Mouse (Mus musculus): ENCODE data around the gene Slc4a2. TPM values are rescaled to one million over a fixed set of nuclear protein-coding genes. Genes with fewer than 3 reads are reported as not detected.

Gene Slc4a2
- polyA plus RNA-seq, 1 experiment = 66.2 TPM

DNA sequence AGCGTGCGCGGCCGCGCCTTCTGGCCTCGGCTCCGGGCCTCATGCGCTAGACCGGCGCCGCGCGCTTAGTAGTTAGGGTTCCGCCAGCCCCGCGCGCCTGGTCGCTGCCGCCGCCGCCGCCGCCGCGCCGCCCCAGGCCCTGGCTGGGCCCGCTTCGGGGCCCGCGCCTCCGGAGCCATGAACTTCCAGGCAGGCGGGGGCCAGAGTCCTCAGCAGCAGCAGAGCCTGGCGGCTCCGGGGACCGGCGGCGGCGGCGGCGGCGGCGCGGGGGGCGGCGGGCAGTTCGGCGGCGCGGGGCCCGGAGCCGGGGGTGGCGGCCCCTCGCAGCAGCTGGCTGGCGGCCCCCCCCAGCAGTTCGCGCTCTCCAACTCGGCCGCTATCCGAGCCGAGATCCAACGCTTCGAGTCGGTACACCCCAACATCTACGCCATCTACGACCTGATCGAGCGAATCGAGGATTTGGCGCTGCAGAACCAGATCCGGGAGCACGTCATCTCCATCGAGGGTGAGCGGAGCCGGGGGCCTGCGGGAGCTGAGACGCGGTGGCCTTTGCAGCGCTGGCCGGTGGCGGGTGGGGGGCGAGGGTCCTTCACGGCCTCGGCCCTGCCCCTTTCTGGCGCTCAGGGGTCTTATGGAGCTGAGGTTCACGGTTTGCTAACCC lies 28.5 kb downstream of the Slc4a2 start, which contains the start of gene Agap3:
Gene Agap3, plus strand, starts transcription at position 148 of the 661 bp plus-strand sequence.
- 2% methylated on average over 85 of the region's 85 CpGs for WGBS
- DNase-seq (ENCODE audit: low read depth, low spot score) = no peak

GRCm38 (mm10) chr5:24452691-24453233 lies 29.1 kb downstream of the Slc4a2 start:
- no peak for DNase-seq (ENCODE audit: low read depth, low spot score)
- WGBS = 1% methylated on average over 29 of the region's 29 CpGs

- WGBS = 28% methylated on average over 5 of the region's 5 CpGs
Observed at GRCm38 (mm10) chr5:24453283-24453984, 29.8 kb downstream of the Slc4a2 start.

GRCm38 (mm10) chr5:24453985-24454303 lies 30.3 kb downstream of the Slc4a2 start:
- 21% methylated on average over 2 of the region's 2 CpGs for WGBS
- no peak for DNase-seq (ENCODE audit: low read depth, low spot score)

More at GRCm38 (mm10) chr5:24453283-24453984, 29.8 kb downstream of the Slc4a2 start:
- DNase-seq (ENCODE audit: low read depth, low spot score) = no peak

DNA sequence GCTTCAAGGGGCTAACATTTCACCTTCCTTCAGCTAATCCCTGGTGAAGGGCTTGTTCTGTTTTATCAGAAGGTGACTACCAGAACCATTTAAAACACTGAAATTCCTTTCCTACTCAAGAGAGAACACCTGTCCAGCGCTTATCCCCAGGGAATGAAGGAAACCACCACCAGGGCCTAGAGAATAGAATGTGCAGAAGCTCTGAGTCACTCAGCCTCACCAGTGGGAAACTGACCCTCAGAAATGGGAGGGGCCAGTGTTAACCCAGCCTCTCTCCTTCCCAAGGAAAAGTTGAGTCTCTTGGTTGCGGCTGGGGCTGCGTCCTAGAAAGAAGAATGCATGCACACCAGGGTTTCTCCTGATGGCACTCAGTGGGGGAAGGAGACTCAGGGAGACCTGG lies 31.4 kb downstream of the Slc4a2 start:
- DNase-seq (ENCODE audit: low read depth, low spot score) = no peak
- WGBS = 84% methylated on average over 3 of the region's 3 CpGs

GRCm38 (mm10) chr5:24455613-24456012 lies 32.0 kb downstream of the Slc4a2 start:
- WGBS = 80% methylated on average over 7 of the region's 7 CpGs
- no peak for DNase-seq (ENCODE audit: low read depth, low spot score)

GRCm38 (mm10) chr5:24466762-24467161 lies 43.1 kb downstream of the Slc4a2 start:
- 79% methylated on average over 12 of the region's 12 CpGs for WGBS
- no peak for DNase-seq (ENCODE audit: low read depth, low spot score)

- DNase-seq (ENCODE audit: low read depth, low spot score) = peak; percentile 81
- WGBS = 11% methylated on average over 5 of the region's 5 CpGs
Observed at GRCm38 (mm10) chr5:24470600-24470999, 47.0 kb downstream of the Slc4a2 start.

- DNase-seq (ENCODE audit: low read depth, low spot score) = no peak
- 52% methylated on average over 7 of the region's 7 CpGs for WGBS
Observed at GRCm38 (mm10) chr5:24472884-24473619, 49.4 kb downstream of the Slc4a2 start.

DNA sequence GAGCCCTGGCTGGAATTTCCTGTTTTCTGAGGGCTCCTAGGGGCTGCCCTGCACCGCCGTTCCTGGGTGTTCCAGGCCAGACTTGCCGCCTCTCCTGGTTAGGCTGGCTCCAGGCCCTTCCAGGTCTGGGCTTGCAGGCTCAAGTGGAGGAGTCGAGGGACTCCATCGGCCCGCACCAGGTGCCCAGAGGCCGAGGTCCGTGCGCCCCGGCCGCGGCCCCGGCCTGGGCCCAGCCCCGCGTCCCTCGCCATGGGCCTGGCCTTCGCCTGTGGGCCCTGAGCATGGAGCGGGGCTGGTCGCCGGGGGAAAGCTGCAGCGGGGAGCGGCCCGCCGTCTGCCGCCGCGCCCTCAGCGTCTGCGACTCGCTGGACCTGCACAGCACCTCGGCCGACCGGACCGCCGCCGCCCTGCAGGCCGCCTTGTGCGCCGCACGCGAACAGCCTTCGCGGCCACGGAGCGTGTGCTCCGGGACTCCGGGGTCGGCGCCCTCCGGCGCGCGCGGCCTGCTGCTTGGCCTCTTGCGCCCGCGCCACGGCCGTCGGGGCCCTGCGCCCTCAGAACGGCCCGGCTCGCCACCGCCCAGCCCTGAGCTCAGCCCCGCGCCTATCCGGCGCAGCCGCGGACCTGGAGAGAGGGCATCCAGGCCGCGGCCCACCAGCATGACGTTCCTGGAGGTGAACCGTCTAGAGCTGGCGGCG lies 50.5 kb downstream of the Slc4a2 start:
- no peak for DNase-seq (ENCODE audit: low read depth, low spot score)
- 20% methylated on average over 77 of the region's 77 CpGs for WGBS

DNA sequence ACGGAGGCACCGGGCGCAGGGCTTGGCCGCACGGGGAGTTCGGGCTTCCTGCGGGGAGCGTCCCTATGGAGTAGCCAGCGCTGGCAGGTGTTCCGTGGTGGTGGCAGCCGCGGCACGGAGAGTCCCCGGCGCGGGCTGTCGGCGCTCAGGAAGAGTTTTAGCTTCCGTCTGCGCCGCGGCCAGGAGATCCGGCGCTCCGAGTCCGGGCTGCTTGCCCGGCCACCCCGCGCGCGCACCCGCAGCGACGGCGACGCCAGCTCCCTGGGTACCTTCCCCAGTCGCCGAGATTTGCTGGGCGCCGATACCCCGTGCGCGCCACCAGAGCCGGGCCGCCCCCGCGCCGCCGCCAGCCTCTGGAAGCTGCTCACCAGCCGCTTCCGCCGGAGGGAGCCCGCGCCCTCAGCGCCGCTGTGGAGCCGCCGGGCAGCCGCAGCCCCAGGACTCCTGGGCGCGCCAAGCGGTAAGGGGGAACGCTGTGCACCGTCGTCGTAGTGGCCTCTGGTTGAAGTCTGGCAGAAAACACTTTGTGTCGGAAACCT lies 51.2 kb downstream of the Slc4a2 start:
- DNase-seq (ENCODE audit: low read depth, low spot score) = no peak
- WGBS = 17% methylated on average over 67 of the region's 67 CpGs

DNA sequence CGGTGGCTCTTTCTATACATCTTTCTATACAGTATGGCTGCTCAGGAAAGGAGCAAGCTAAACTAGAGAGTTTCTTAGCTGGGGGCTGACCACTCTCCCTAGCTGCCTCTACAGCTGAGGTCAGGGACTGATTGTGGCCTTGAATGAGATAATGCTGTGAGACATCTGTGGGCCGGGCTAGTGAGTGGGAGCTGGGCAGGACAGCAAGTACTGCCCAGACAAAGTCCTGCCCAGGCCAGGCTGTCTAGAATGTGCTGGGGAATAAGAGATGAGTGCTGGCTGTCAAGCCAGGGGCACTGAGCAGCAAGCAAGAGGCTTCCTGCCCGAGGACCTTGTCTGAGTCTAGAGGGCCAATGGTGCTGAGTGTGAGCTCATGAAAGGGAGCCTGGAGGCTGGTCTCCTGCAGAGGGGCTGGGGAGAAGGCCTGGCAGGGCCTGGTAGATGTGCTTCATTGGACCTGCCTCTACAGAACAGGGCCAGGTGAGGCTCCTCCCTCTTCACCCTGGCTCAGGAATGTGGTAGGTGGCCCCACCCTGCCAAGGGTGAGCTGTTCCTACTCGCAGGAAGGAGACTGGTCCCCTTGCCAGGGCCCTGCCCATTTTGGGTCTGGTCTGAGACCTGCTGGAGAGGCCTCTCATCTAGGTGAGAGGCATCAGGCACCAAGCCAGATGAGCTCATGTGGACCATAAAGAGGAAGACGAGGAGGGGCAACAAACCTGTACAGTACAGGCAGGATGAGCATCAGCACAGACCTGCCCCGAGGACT lies 52.0 kb downstream of the Slc4a2 start:
- peak; percentile 59 for DNase-seq (ENCODE audit: low read depth, low spot score)
- 30% methylated on average over 6 of the region's 6 CpGs for WGBS

DNA sequence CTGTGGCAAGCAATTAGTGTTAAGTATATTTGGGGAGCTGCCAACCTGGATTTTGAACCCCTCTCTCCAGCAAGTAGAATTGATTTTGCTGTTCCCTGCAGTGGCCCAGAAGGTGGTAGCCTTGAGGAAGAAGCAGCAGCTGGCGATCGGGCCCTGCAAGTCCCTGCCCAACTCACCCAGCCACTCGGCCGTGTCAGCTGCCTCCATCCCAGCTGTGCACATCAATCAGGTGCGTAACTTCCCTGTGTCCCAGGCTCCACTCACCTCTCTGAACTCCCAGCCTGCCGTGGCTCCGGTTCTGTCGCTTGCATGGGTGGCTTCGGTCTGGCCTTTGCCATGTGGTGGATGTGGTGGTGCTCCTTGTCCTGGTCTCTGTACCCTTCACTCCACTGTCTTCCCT lies 54.3 kb downstream of the Slc4a2 start:
- DNase-seq (ENCODE audit: low read depth, low spot score) = no peak
- WGBS = 89% methylated on average over 9 of the region's 9 CpGs

GRCm38 (mm10) chr5:24481647-24482046 lies 58.0 kb downstream of the Slc4a2 start:
- DNase-seq (ENCODE audit: low read depth, low spot score) = no peak

DNA sequence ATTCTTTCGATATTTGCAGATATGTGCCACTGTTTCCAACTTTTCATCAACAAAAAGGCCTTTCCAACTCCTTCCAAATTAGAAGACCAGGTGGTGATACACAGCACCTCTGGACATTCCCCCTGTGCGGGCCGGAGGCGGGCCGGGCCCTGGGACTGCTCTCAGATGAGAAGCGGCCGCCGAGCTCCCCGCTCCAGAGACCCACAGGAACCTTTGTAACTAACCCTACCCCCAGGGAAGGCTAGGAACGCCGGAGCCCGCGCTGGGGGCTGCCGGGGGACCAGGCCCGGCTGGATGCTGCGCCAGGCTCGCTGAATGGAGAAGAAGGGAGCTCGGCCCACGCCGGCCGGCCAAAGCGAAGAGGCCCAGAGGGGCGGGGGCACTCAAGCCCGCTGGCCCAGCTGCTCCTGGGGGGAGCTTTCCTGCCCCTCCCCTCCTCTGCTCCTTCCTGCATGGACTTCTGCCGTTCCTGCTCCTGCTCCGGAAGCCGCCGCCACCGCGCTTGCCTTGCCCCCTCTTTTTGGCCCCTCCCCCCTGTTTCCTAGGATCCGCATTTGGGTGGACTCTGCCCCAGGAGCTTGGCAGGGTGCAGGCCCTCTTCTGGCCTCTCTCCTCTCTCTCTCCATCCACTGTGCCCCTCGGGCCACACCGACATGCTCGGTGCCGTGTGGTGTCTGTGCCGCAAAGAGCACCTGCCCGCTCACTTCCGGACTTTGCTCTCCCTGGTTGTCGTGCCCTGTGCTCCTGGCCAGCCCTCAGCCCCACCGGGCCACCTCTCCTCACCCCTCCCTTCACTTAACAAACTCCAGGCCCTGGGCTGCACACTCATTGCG lies 58.8 kb downstream of the Slc4a2 start:
- DNase-seq (ENCODE audit: low read depth, low spot score) = no peak

More at GRCm38 (mm10) chr5:24481647-24482046, 58.0 kb downstream of the Slc4a2 start:
- 18% methylated on average over 4 of the region's 4 CpGs for WGBS

DNA sequence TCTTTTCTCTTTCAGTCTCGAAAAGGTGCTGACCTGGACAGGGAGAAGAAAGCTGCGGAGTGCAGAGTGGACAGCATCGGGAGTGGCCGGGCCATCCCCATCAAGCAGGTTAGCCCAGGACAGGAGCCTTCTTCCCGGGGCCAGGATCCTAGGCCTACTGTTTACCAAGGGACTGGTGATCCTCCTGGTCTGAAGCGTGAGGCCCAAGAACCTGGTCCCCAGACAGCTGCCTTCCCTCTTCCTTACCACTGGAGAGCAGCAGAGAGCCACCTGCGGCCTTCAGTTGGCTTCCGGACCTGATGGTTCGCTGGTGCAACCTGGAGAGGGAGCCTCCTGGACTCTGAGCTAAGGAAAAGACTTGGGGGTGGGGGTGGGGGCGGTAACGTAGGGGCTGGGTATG lies 59.7 kb downstream of the Slc4a2 start:
- 18% methylated on average over 11 of the region's 11 CpGs for WGBS
- no peak for DNase-seq (ENCODE audit: low read depth, low spot score)

More for the DNA sequence above, 58.8 kb downstream of the Slc4a2 start:
- 47% methylated on average over 41 of the region's 41 CpGs for WGBS

- WGBS = 88% methylated on average over 22 of the region's 22 CpGs
- no peak for DNase-seq (ENCODE audit: low read depth, low spot score)
Observed at GRCm38 (mm10) chr5:24484963-24485362, 61.3 kb downstream of the Slc4a2 start.

GRCm38 (mm10) chr5:24486097-24486496 lies 62.5 kb downstream of the Slc4a2 start:
- WGBS = 4% methylated on average over 8 of the region's 8 CpGs
- DNase-seq (ENCODE audit: low read depth, low spot score) = no peak

Measured in large intestine, adult 2 months (tissue).